Mouse (Mus musculus) gastrocnemius, postnatal 36 days (tissue): ENCODE results near the gene DXBay18. TPM values are rescaled to one million over a fixed set of nuclear protein-coding genes. Genes with fewer than 3 reads are reported as not detected.
"Not testable (repeated sequence)": the region's sequence is repeated elsewhere in the genome, so short reads cannot be mapped to it uniquely, and the experiment has no call there.

Source experiments
- DNase-seq, 2 experiments: peaks; one replicate each; pipeline ENCODE4 v3.0.0; 2022
- intact Hi-C: fragments of 180-260 bp; cut with DNase I; formaldehyde crosslinking; loops from one replicate; pipeline ENCODE4 v1.15.1; 2025
- long read RNA-seq, 2 experiments: library from polyadenylated mRNA; stranded (forward); transcript quantifications; one replicate each; pipeline ENCODE4 v2.0.0; 2021
- total RNA-seq, 2 experiments: library from RNA; stranded (reverse); gene quantifications; 2 replicates each; pipeline ENCODE4 v1.2.3; 2021

Gene DXBay18
- total RNA-seq = not detected
- long read RNA-seq, experiment 1 = 0 reads
- long read RNA-seq, experiment 2 = 0 reads

- intact Hi-C loops, DNase-seq: not testable (repeated sequence)
Observed at GRCm38 (mm10) chrX:73149350-73149749, at the start of gene DXBay18. TSS of gene DXBay18 (minus strand) at chrX:73149450.

- DNase-seq, intact Hi-C loops: not testable (repeated sequence)
Observed at GRCm38 (mm10) chrX:73191934-73192333, 42.7 kb upstream of the DXBay18 start, which contains the start of gene Xlr3b. TSS of gene Xlr3b (plus strand) at chrX:73192207.

- intact Hi-C loops, DNase-seq: not testable (repeated sequence)
Observed at GRCm38 (mm10) chrX:73176889-73177288, 27.6 kb upstream of the DXBay18 start, which contains the start of gene Spin2d. TSS of gene Spin2d (minus strand) at chrX:73176989.

- DNase-seq, intact Hi-C loops: not testable (repeated sequence)
Observed at GRCm38 (mm10) chrX:73148496-73148895, 754 bp downstream of the DXBay18 start, which contains the start of gene Xlr5b. TSS of gene Xlr5b (plus strand) at chrX:73148796.

- DNase-seq, intact Hi-C loops: not testable (repeated sequence)
Observed at GRCm38 (mm10) chrX:73143218-73143618, 6.0 kb downstream of the DXBay18 start.

- intact Hi-C loops = not testable (repeated sequence)
Observed at GRCm38 (mm10) chrX:73122859-73123829, 26.1 kb downstream of the DXBay18 start.

GRCm38 (mm10) chrX:73116747-73117146 lies 32.5 kb downstream of the DXBay18 start, which contains the start of gene Gm14685:
TSS of gene Gm14685 (plus strand) at chrX:73117047.
- intact Hi-C loops = not testable (repeated sequence)

More at GRCm38 (mm10) chrX:73122859-73123829, 26.1 kb downstream of the DXBay18 start:
- DNase-seq = not testable (repeated sequence)

GRCm38 (mm10) chrX:73096941-73097508 lies 52.2 kb downstream of the DXBay18 start, which contains the start of gene Xlr3a:
TSS of gene Xlr3a (minus strand) at chrX:73097095.
- intact Hi-C loops, DNase-seq: not testable (repeated sequence)

More at GRCm38 (mm10) chrX:73116747-73117146, 32.5 kb downstream of the DXBay18 start, which contains the start of gene Gm14685:
- DNase-seq = not testable (repeated sequence)

Other genes starting within 250 kb of the DXBay18 start
- gene Cetn2, start 231.0 kb downstream of the DXBay18 start, total RNA-seq = 10 to 100 TPM; 24.7 to 25.4 TPM
- 1 to 10 TPM; 3.9 to 4.2 TPM for gene Nsdhl, start 230.9 kb downstream of the DXBay18 start, total RNA-seq
- 1 to 10 TPM; 1.4 to 1.9 TPM for gene Zfp185, start 162.1 kb downstream of the DXBay18 start, total RNA-seq
- gene Pnma5, start 112.3 kb downstream of the DXBay18 start, total RNA-seq = under 1 TPM in 1 of 2 experiments, not detected in 1; 0.10 TPM
- not detected for gene Pnma3, start 84.7 kb downstream of the DXBay18 start, total RNA-seq
- not detected for gene Xlr4a, start 67.0 kb downstream of the DXBay18 start, total RNA-seq
- under 1 TPM in 1 of 2 experiments, not detected in 1; 0.76 TPM for gene Xlr3a, start 52.4 kb downstream of the DXBay18 start, total RNA-seq
- gene Gm14685, start 32.4 kb downstream of the DXBay18 start, total RNA-seq = not detected
- gene Xlr5b, start 654 bp downstream of the DXBay18 start, total RNA-seq = not detected
- not detected for gene Spin2d, start 27.5 kb upstream of the DXBay18 start, total RNA-seq
- 1 to 10 TPM in 1 of 2 experiments, under 1 TPM in 1; 0.33 to 4.2 TPM for gene Xlr3b, start 42.8 kb upstream of the DXBay18 start, total RNA-seq
- under 1 TPM in 1 of 2 experiments, not detected in 1; 0.26 TPM for gene Xlr4b, start 64.9 kb upstream of the DXBay18 start, total RNA-seq
- gene F8a, start 78.8 kb upstream of the DXBay18 start, total RNA-seq = 1 to 10 TPM; 4.9 to 6.6 TPM
- gene Xlr4c, start 93.7 kb upstream of the DXBay18 start, total RNA-seq = under 1 TPM in 1 of 2 experiments, not detected in 1; 0.17 TPM
- not detected for gene Xlr3c, start 115.9 kb upstream of the DXBay18 start, total RNA-seq
- not detected for gene Xlr5a, start 143.5 kb upstream of the DXBay18 start, total RNA-seq
- gene Xlr5c, start 143.5 kb upstream of the DXBay18 start, total RNA-seq = not detected
- gene Gm45015, start 187.4 kb upstream of the DXBay18 start, total RNA-seq = not detected
- gene Zfp275, start 193.2 kb upstream of the DXBay18 start, total RNA-seq = 1 to 10 TPM; 4.4 to 5.6 TPM
- not detected for gene Gm18336, start 249.3 kb upstream of the DXBay18 start, total RNA-seq